Mouse (Mus musculus) forelimb bud, embryonic 11.5 days (tissue): ENCODE results near the gene Fyttd1.
"Not testable (repeated sequence)": the region's sequence is repeated elsewhere in the genome, so short reads cannot be mapped to it uniquely, and the experiment has no call there.

Experiments used
- DNase-seq: peaks from one replicate; pipeline ENCODE4 v3.0.0-alpha.2; 2012; ENCODE audit warnings: low read depth, low spot score

Fyttd1 gene

DNA sequence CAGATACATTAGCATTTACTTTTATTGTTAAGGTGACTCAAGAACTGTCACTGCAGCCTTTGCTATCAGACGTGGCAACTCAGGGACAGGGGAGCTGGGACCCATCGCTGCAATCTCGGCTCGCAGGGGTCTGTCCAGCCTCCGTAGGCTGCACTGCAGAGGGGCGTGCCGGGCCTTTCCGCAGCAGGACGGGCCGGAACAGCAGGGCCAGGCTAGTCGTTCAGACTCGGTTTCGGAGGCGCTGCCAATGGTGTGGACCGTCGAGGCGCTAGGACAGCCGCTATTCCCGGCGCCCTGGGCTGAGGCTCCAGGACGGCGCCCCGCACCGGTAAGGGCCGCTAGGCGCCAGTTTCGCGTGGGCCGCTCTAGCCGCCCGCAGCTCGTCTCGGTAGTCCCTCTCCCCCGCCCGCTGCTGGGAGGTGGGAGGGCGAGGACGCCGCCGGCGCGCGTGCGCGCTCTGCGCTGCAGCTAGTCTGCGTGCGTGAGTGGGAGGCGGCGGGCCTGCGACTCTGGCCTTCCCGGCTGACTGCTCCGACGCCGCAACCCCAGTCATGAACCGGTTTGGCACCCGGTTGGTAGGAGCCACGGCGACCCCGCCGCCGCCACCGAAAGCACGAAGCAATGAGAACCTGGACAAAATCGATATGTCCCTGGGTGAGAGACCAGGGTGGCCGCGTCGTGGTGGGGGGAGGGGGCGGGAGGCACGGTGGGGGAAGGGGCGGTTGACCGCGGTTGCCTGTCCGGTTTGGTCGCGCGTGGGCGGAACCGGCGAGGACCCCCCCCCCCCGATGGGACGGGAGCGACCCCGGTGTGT is at the start of gene Fyttd1, which contains the start of gene Rubcn:
TSS of gene Fyttd1 (plus strand) at position 158 of the 814 bp plus-strand sequence.
TSS of gene Rubcn (minus strand) at position 424 of the 814 bp plus-strand sequence.
- DNase-seq = peak; percentile 96

DNA sequence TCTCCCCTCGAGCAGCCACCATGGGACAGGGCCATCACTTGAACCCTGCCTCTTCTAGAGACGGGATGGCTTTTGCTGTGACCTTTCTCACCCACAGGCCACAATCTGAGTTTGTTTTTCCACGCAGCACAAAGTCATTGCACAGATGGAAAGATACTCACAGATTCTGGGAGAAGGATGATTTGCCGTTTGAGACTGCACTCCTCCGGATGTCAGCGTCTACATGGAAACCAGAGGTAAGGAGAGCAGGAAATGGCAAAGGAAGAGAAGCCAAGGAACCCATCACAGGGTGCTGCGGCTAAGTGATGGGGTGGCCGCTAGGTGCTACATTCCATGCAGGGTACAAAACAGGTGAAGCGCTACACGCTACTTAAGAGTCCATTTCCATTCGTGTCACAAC is 48.2 kb upstream of the Fyttd1 start:
- no peak for DNase-seq

GRCm38 (mm10) chr16:32831501-32831900 is 45.8 kb upstream of the Fyttd1 start:
- no peak for DNase-seq

GRCm38 (mm10) chr16:32847103-32847502 is 30.2 kb upstream of the Fyttd1 start:
- no peak for DNase-seq

DNA sequence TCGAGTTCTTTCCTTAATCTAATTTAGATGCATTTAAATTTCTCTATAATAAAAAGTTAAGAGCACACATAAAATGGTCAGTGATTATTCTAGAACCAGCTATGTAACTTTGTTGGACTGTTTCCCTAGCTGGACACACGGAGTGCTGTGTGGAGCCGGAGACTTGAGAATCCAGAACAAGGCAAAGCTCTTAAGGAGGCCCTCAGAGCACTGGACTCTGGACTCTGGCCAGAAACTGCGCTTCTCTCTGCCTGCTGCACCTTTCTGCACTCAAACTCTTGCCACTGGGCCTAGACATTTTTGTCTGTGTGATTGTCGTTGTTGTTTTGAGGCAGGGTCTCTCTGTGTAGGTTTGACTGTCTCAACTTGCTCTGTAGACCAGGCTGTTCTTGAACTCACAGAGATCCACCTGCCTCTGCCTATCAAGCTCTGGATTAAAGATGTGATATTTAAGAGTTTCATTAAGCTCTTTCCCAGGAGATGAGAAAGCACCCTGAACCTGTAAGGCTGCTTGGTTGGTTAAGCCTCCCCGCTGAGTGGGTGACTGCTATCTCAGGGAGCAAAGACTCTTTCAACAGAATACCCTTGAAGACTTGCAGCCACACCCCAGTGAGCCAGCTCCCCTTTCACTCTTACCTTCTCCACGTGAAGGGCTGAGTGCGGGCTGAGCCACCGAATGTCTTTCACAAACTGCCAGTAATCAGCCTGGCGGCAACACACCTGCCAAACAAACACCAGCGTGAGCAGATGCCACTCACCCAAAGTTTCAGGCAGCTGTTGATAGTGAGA is 28.1 kb upstream of the Fyttd1 start:
- no peak for DNase-seq

DNA sequence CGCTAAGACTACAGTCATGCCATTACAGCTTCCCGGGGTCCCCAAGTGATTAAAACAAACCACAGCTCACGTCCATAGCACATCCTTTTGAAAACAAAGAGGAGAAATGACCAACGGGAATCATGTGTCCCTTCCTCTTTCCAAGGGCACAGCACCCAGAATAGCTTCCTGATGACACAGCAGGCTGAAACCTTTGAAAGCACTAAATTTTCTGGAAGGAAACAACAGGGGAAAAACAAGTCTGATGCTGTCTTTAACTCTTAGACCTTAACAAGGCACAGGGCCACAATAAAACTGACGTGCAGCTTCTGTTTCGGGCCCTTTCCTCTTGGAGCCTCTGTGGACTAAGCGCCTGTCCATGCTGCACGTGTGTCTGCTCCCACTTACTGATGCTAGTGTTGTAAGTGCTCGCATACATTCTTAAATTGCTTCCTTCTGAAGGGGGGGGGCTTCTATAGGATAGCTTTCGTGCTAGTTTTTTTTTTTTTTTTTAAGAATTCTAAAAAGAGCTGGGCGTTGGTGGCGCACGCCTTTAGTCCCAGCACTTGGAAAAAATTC is 23.7 kb upstream of the Fyttd1 start:
- no peak for DNase-seq

- no peak for DNase-seq
These were observed 23.2 kb upstream of the Fyttd1 start for GRCm38 (mm10) chr16:32854050-32854571.

- DNase-seq = no peak
These were observed 20.5 kb upstream of the Fyttd1 start for GRCm38 (mm10) chr16:32856751-32857150.

DNA sequence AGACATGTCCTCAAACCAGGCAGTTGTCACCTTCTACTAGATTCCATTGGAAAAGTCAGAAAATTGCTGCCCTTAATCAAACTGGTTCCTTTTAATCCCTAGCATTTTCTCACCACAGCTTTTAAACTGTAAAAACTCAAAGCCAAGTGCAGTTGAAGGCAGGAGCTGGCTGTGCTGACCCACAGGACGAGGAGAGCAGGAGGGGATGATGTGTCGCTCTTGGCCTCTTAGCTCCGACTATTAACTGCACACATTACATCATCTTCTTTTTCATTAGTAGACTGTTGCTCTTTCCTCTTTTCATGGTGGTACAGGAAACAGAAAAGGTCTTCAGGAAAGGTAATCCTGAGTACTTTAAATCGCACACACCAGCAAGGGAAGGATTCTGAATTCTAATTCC is 18.9 kb upstream of the Fyttd1 start:
- DNase-seq = no peak

DNA sequence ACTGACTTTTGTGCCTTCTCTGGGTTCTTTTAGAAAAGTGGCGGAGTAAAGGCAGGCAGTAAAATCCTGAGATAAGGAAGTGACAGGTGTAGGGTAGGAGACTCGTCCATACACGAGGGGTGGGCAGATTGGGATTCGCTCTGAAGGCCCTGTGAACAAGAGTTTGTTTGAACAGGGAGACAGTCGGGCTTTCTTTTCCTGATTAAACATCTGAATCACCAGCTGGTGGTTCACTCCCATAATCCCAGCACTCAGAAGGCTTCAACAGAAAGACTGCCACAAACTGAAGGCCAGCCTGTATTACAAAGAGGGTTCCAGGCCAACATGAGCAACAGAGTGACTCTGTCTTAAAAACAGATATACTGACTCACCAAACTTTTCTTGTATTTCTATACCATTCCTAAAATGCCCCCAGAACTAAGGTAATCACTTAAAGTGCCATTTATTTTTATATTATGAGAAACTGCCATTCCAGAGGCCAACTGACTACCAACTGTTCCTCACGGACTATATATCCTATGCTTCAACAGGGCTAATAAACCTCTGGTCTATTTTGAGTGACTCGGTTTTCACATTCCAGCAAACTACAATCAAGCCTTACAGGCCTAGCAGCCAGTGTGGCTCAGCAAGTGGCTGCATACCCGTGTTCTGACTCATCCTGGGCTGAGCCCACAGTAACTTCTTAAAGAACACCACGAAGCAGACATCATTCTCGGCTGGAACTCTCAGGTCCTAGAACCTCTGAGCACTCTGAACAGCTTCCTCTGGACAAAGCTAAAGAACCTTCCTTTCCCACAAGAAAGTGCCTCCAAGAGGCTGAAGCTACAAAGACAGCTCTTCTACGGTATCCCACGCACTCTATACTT is 18.3 kb upstream of the Fyttd1 start:
- no peak for DNase-seq

- no peak for DNase-seq
These were observed 15.4 kb upstream of the Fyttd1 start for GRCm38 (mm10) chr16:32861813-32862385.

DNA sequence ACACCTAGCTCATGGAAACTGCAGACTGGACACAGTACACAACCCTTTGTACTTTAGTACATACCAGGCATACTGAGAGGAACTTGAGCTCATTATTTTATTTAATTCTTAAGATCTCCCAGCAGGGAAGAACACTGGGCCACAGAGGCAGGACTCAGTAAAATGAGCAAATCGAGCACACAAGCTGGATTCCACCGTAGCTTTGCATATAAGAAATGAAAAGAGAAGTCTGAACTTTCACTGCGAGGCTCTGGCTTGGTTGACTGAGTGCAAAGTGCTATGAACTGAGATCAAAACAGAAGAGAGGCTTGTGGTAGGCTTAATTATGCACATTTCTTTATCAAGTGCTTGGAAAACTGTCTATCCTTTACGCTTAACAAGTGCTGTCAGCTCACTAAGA is 11.9 kb upstream of the Fyttd1 start:
- DNase-seq = no peak

DNA sequence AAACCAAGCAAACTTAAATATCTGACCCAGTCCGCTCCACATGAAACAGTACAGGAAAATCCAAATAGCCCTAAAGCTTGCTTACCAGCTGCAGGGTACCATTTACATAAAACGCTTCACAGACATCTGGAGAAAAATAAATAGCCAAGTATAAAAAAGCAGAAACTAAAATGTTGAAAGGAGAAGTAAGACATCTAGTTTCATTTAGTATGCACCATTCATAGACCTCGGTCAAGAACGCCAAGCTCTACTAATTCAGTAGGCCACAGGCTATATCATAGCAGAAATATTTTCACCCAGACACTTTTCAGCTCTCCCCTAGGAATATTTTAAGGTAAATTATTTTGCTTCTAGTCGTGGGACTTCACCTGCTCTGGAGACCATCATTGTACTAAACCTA is 10.6 kb upstream of the Fyttd1 start:
- no peak for DNase-seq

GRCm38 (mm10) chr16:32867919-32868552 is 9.3 kb upstream of the Fyttd1 start:
- DNase-seq = peak; percentile 89

GRCm38 (mm10) chr16:32870231-32870630 is 7.1 kb upstream of the Fyttd1 start:
- no peak for DNase-seq

DNA sequence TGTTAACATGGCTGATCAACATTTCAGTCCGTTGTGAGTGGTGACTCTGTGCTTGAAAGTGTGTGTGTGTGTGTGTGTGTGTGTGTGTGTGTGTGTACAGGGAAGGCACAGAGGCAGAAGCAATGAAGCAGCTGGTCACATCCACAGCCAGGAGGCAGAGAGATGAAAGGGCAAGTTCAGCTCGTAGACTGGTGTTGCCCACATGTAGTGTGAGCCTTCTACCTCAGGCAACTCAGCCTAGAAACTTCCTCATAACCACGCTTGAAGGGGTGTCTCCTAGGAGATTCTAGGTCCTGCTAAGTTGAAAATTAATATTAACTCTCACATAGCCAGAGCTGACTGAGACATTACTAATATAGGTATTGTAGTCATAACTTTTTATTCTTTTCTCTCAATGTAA is 3.9 kb upstream of the Fyttd1 start:
- no peak for DNase-seq

DNA sequence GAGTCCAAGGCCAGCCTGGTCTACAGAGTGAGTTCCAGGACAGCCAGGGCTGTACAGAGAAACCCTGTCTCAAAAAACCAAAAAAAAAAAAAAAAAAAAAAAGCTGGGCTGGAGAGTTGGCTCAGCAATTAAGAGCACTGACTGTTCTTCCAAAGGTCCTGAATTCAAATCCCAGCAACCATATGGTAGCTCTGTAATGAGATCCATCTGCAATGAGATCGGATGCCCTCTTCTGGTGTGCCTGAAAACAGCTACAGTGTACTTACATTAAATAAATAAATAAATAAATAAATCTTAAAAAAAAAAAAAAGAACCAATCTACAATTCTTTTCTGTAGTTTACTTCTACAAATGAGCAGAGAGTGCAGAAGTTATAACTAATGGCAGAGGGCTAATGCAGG is 2.0 kb upstream of the Fyttd1 start:
- not testable (repeated sequence) for DNase-seq

DNA sequence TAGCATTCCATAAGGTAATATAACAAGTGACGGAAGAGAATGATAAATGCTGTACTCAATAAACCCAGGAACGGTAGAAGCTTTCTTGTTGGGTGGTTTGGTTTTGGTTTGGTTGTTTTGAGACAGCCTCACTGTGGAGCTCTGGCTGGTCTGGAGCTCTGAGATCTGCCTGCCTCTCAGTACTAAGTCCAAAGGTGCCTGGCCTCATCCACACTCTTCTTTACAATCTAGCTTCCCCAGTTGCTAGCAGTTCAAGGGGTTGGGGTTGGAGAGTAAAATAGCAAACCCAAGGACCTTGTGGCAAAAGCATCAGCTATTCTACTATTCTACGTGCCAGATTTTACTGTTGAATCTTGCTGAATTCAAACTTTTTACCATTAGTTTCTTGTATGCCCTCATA is 1.5 kb upstream of the Fyttd1 start:
- DNase-seq = no peak

GRCm38 (mm10) chr16:32876831-32877230 is 469 bp upstream of the Fyttd1 start:
- no peak for DNase-seq

GRCm38 (mm10) chr16:32878157-32878598 is 878 bp downstream of the Fyttd1 start:
- DNase-seq = peak; percentile 23
